Mouse (Mus musculus): ENCODE data around the gene Grk2. TPM values are rescaled to one million over a fixed set of nuclear protein-coding genes. Genes with fewer than 3 reads are reported as not detected.
A peak's percentile ranks its signal among the peaks of the same experiment; 100 is the strongest.

The Grk2 gene
- polyA plus RNA-seq, 1 experiment from 2014 or later = 26.2 TPM

DNA sequence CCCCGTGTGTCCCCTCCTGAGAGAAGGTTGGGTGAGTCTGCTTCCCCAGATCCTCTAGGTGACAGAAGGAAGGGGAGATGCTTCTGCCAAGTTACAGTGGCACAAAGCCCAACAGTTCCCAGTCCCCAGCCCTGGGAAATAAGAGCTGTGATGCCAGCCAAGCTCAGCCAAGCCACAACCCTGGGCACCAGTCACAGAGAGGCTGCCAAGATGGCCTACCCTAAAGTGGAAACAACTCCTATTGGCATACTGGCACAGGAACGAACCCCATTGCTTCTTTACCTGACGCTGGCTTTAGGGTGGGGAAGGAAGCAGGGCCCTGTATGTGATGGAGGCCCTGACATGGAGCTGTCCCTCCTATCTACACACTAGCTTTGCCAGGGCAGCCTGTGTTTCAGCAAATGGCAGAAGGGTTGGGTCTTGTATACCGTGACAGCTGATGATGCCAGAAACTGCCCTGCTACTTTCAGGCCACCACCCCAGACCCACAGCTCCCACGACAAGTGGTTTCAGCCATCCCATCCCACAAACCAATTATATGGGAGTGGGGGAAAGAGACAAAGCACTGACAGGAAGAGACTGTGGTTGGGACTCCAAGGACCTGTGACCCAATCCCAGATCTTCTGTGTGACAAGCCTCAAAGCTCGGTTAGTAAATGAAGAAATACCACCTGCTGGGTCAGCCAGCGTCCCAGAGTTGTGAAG is 2.9 kb downstream of the Grk2 start:
- Histone ChIP-seq H3K4me3 (replicated peaks) (peak overlapping the region; percentile 92; the same call in 1 of the 2 replicates), H3K4me2 (peak overlapping the region; percentile 80), H3K36me3 (no peaks in the 10 kb centered on the region), H3K27me3 (replicated peaks) (no peaks in the 10 kb centered on the region), H3K9me3 (replicated peaks) (no peaks in the 10 kb centered on the region), H3K27ac (replicated peaks) (peak overlapping the region; percentile 85), H3K4me1 (peaks cover 79% of the 10 kb centered on the region), H3K9ac (replicated peaks) (peak overlapping the region; percentile 45)
- no peak for ATAC-seq (ENCODE audit: low FRiP score)
- 68% methylated on average over 7 of the region's 7 CpGs for WGBS

DNA sequence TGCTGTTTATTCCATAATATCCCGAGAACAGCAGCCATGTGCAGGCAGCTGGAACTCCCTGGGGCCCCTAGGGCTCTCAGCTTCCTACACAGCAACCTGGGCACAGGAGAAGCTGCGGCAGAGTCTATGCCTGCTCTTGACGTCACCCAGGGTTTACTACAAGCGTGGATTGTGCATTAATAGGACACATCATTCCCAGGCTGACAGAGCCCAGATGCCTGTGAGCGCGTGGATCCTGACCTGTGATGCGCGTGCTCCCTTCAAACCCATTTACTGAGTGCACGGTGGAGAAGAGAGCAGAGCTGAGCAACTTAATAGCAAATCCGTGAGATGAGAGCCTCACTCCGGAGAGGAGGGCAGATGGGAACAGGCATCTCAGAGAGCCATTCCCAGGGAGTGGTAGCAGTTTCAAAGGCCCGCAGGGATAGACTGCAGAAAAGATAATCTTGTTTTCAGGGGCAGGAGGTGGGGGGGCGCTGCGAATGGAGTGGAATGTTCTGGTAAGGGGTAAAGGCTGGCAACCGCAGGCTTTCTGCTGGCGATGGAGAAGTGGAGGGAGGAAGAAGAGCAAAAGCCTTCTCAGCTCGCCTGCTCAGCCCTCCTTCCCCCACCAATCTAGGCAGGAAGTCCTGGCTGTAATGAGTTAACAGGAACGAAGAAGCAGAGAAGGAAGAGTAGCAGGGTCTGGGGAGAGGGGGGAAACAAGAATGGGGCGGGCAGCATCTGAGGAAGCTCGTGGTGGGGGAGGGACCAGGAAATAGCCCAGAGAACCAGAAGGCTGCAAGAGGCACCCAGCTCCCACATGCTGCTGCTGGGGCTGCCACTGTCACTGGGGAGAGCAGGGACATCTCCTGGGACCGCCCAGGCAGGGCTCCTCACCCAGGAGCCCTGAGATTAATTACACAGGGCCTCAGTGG is 4.0 kb downstream of the Grk2 start:
- peaks cover 75% of the 10 kb centered on the region for H3K4me1 ChIP-seq
- peak overlapping the region; percentile 85 for H3K27ac ChIP-seq (replicated peaks)
- peak overlapping the region; percentile 80 for H3K4me2 ChIP-seq
- no peaks in the 10 kb centered on the region for H3K9me3 ChIP-seq (replicated peaks)
- WGBS = 21% methylated on average over 21 of the region's 21 CpGs
- H3K36me3 ChIP-seq = no peaks in the 10 kb centered on the region
- H3K9ac ChIP-seq (replicated peaks) = peak overlapping the region; percentile 45
- H3K27me3 ChIP-seq (replicated peaks) = no peaks in the 10 kb centered on the region
- peak; percentile 19 for ATAC-seq (ENCODE audit: low FRiP score)
- peak overlapping the region; percentile 92 for H3K4me3 ChIP-seq (replicated peaks)

DNA sequence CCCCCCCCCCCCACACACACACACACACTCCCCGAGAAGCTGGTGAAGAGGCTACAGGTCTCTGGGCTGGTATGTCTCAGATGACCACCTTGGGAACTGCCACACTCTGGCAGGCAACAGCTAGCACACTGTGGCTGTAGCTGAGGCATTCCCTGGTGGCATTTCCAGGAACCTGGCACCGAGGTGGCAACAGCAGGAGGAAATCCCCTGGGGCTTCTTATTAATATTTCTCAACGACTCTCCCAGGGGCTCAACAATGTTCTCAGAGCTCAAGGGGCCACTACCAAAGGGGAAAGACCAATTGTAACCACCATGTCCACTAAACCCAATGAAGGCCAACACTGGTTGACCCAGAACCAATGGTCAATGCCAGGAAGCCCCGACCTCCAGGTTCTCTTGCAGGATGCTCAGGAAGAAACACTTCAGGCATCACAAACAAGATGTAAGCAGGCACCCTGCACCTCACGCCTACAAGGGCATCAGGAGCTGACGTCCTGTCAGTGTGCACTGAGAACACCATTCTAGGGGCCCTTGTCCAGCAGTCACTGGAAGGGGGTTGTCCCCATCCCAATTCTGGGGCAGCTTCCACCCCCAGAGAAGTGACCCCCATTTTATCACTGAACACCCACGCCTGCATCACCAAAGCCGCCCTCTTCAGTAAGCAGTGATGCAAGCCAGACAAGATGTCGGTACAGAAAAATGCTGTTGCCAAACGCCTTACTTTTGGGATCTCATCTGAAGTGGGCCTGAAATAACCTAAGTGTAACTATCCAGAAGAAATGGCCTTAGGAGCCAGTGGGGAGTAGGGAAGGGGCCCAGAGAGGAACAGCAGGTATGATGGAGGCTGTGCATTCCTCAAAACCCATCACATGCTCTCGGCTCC is 4.9 kb downstream of the Grk2 start:
- ATAC-seq (ENCODE audit: low FRiP score) = no peak
- peak overlapping the region; percentile 45 for H3K9ac ChIP-seq (replicated peaks)
- H3K4me3 ChIP-seq (replicated peaks) = peak overlapping the region; percentile 92
- peak overlapping the region; percentile 85 for H3K27ac ChIP-seq (replicated peaks)
- H3K36me3 ChIP-seq = no peaks in the 10 kb centered on the region
- WGBS = 57% methylated on average over 11 of the region's 11 CpGs
- H3K4me2 ChIP-seq = peak overlapping the region; percentile 80
- H3K9me3 ChIP-seq (replicated peaks) = no peaks in the 10 kb centered on the region
- peaks cover 67% of the 10 kb centered on the region for H3K4me1 ChIP-seq
- H3K27me3 ChIP-seq (replicated peaks) = no peaks in the 10 kb centered on the region

DNA sequence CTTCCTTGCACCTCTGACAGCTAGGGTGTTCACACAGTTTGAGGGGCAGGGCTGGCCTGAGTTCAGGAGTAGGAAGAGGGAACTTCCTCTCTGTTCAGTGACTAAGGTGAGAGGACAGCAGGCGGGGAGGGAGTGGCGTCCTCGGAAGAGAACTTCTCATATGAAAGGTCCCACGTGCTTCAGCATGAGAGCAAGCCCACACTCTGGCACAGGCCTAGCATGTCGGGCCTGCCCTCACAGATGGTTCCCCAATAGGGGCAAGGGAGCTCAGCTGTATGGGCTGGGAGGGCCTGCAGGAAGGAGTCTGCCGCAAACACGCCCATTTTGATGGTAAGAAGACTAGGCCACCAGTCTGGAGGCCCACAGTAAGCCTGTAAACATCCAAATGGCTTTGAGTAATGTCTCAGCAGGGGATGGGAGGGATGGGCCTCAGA is 5.7 kb downstream of the Grk2 start:
- 0 out of 2 replicates have a peak overlapping the region, but pooled peaks have one; percentile 11 for H3K4me2 ChIP-seq
- peaks cover 65% of the 10 kb centered on the region for H3K4me1 ChIP-seq
- no peak for ATAC-seq (ENCODE audit: low FRiP score)
- no peaks in the 10 kb centered on the region for H3K27me3 ChIP-seq (replicated peaks)
- H3K4me3 ChIP-seq (replicated peaks) = no peak overlapping the region
- 31% methylated on average over 7 of the region's 7 CpGs for WGBS
- peak overlapping the region; percentile 85 for H3K27ac ChIP-seq (replicated peaks)
- no peaks in the 10 kb centered on the region for H3K36me3 ChIP-seq
- no peak overlapping the region for H3K9ac ChIP-seq (replicated peaks)
- no peaks in the 10 kb centered on the region for H3K9me3 ChIP-seq (replicated peaks)

DNA sequence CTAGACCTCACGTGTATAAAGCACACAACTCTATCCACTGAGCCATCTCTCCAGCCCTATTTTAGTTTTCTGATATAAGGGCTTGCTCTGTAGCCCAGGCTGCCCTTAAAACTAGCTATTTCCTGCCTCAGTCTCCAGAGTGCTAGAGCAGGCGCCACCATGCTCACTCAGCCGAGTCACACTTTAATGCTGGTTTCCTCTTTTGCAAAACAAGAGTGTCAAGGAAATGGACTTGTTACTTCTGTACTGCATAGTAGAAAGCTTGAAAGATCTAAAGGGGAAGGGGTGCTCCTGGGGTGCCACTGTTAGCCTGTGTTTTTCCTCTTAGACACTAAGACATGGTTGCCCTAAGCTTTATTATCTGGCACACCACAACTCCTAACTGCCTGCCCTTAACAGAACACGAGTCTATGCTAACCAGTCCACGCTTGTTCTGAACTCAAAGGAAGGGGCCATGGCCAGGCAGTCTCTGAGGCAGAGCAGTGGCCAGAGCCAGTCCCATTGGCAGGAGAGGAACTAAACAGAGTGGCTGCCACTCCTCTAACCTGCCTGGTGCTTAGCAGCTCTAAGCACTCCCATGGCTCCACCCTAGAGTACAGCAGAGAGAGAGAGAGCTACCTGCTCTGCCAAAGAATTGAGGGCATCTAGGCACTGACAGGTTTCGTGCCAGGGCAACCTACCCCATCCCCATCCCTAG is 6.3 kb downstream of the Grk2 start:
- H3K36me3 ChIP-seq = no peaks in the 10 kb centered on the region
- H3K27ac ChIP-seq (replicated peaks) = peak overlapping the region; percentile 85
- H3K9ac ChIP-seq (replicated peaks) = no peak overlapping the region
- H3K4me3 ChIP-seq (replicated peaks) = no peak overlapping the region
- H3K4me2 ChIP-seq = peak overlapping the region; percentile 11; the same call in 1 of the 2 replicates
- ATAC-seq (ENCODE audit: low FRiP score) = no peak
- no peaks in the 10 kb centered on the region for H3K27me3 ChIP-seq (replicated peaks)
- 80% methylated on average over 6 of the region's 6 CpGs for WGBS
- peaks cover 60% of the 10 kb centered on the region for H3K4me1 ChIP-seq
- H3K9me3 ChIP-seq (replicated peaks) = no peaks in the 10 kb centered on the region

DNA sequence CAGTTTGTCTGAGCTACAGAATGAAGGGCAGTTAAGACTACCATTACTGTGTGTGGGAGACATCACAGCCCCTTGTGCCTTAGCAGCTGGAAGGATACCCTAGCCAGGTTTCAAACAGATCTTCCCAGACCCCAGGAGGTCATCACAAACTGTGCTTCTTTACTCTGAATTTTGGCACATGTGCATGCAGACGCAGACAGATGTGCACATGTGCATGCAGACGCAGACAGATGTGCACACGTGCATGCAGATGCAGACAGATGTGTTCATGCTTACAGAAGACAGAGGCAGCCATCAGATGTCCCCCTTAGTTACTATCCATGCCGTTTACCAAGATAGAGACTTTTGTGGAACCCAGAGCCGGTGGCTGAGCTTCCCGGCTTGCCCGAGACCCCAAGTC is 6.9 kb downstream of the Grk2 start:
- WGBS = 86% methylated on average over 7 of the region's 7 CpGs
- H3K9me3 ChIP-seq (replicated peaks) = no peaks in the 10 kb centered on the region
- no peak overlapping the region for H3K27ac ChIP-seq (replicated peaks)
- no peak overlapping the region for H3K4me2 ChIP-seq
- no peak overlapping the region for H3K4me3 ChIP-seq (replicated peaks)
- no peak for ATAC-seq (ENCODE audit: low FRiP score)
- no peak overlapping the region for H3K9ac ChIP-seq (replicated peaks)
- H3K36me3 ChIP-seq = no peaks in the 10 kb centered on the region
- H3K27me3 ChIP-seq (replicated peaks) = no peaks in the 10 kb centered on the region
- peaks cover 60% of the 10 kb centered on the region for H3K4me1 ChIP-seq

DNA sequence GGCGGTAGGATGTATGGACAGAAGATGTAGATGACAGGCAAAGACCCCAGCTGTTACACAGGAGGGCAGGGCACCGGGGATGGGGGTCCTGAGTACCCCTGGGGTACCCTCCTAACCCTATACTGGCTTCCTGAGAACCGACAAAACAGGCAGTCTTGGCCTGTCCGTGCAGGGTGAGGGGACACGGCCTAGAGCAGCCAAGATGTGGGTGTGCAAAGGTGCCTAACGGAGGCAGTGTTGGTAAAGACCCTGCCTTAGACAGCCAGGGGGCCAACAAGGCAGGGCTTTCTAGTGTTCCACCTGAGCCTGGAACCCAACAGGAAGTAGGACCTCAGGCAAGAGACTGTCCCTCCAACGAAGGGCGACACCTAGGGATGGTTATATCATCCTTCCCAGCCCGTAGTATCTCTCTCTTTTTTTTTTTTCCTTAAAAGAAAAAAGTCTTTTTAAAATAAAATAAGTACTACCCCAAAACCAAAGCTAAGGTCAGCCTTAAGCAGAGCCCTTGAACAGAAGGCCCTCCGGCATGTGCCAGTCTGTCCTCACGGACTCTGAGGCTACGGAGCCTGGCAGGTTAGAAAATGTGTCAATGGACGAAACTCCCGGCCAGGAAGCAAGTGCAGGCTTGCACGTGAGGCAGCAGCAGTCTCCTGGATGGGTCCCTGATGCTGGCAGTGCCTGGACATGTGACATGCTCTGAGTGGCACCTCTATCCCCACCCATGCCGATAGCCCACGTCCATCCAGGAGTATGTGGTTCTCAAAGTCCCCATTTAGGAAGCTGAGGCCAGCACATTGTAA is 7.5 kb downstream of the Grk2 start:
- H3K36me3 ChIP-seq = 0 out of 2 replicates have a peak, but pooled peaks cover 3% of the 10 kb centered on the region
- peaks cover 56% of the 10 kb centered on the region for H3K4me1 ChIP-seq
- WGBS = 90% methylated on average over 17 of the region's 17 CpGs

DNA sequence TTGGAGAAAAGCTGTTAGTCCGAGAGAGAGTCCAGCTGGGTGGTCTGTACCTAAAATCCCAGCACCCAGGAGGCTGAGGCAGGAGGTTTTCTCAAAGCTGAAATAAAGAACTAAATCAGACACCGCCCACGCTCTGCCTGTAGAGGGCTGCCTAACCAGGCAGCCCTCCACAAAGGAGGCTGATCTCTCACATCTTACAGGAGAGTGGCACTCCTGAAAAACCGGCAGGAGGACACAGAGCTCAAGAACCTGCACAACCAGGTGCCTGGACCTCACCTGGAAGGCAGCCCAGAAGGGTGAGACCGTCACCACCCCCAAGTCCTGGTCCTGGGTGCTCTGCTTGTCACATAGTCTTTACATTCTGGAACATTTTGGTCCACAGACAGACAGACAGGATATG is 8.2 kb downstream of the Grk2 start:
- no peaks in the 10 kb centered on the region for H3K9me3 ChIP-seq (replicated peaks)
- WGBS = 91% methylated on average over 5 of the region's 5 CpGs
- H3K4me3 ChIP-seq (replicated peaks) = no peak overlapping the region
- no peak overlapping the region for H3K9ac ChIP-seq (replicated peaks)
- peaks cover 49% of the 10 kb centered on the region for H3K4me1 ChIP-seq
- no peaks in the 10 kb centered on the region for H3K27me3 ChIP-seq (replicated peaks)
- ATAC-seq (ENCODE audit: low FRiP score) = no peak
- no peak overlapping the region for H3K4me2 ChIP-seq
- no peak overlapping the region for H3K27ac ChIP-seq (replicated peaks)
- peaks cover 8% of the 10 kb centered on the region; the same call in 1 of the 2 replicates for H3K36me3 ChIP-seq

More for the DNA sequence above, 7.5 kb downstream of the Grk2 start:
- Histone ChIP-seq H3K4me2 (no peak overlapping the region), H3K9me3 (replicated peaks) (no peaks in the 10 kb centered on the region), H3K4me3 (replicated peaks) (no peak overlapping the region), H3K27me3 (replicated peaks) (no peaks in the 10 kb centered on the region), H3K9ac (replicated peaks) (no peak overlapping the region), H3K27ac (replicated peaks) (no peak overlapping the region)
- no peak for ATAC-seq (ENCODE audit: low FRiP score)

DNA sequence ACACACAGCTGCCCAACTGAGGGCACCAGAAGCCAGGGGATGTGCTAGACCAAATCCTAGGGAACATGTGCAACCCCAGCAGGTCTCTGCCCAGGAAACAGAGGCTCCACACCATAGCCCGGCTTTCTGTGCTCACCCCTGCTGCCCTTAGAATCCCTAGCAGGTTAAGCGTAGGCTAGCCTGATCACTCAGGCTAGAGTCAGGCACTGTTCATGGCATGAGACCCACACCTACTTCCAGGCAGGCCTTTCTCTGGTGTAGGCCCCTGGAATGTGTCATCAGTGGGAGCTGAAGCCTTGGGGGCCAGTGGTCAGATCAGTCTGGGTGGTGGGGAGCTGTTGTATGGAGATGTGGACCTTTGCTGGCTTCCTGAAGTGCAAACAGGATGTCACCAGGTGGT is 9.4 kb downstream of the Grk2 start:
- 85% methylated on average over 2 of the region's 2 CpGs for WGBS
- H3K4me3 ChIP-seq (replicated peaks) = no peak overlapping the region
- H3K9ac ChIP-seq (replicated peaks) = 0 out of 2 replicates have a peak overlapping the region, but pooled peaks have one; percentile 1
- peaks cover 21% of the 10 kb centered on the region for H3K36me3 ChIP-seq
- no peak overlapping the region for H3K4me2 ChIP-seq
- no peaks in the 10 kb centered on the region for H3K9me3 ChIP-seq (replicated peaks)
- H3K27me3 ChIP-seq (replicated peaks) = no peaks in the 10 kb centered on the region
- H3K27ac ChIP-seq (replicated peaks) = no peak overlapping the region
- peaks cover 37% of the 10 kb centered on the region for H3K4me1 ChIP-seq
- no peak for ATAC-seq (ENCODE audit: low FRiP score)

DNA sequence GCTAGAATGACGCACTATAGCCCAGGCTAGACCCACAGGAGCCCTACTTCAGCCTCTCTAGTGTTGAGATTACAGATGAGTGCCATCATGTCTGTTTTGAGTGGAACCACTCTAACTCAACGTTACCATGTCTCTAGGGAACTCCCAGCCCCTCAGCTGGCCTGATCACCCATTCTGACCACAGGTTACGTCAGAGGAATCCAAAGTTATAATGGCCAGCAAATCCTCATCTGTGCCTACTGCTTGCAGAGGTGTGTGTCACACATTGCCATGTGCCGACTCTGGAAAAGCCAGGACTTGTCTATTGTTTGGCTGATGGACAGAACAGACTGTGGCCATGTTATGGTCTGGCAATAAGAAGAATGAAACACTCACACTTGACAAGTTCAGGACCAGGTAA is 10.6 kb downstream of the Grk2 start:
- ATAC-seq (ENCODE audit: low FRiP score) = no peak
- WGBS = 88% methylated on average over 4 of the region's 4 CpGs
- peaks cover 33% of the 10 kb centered on the region for H3K36me3 ChIP-seq

More for the DNA sequence above, 10.6 kb downstream of the Grk2 start:
- H3K4me2 ChIP-seq = no peak overlapping the region
- no peak overlapping the region for H3K4me3 ChIP-seq (replicated peaks)
- no peak overlapping the region for H3K27ac ChIP-seq (replicated peaks)
- no peaks in the 10 kb centered on the region for H3K9me3 ChIP-seq (replicated peaks)
- no peak overlapping the region for H3K9ac ChIP-seq (replicated peaks)
- peaks cover 24% of the 10 kb centered on the region for H3K4me1 ChIP-seq
- H3K27me3 ChIP-seq (replicated peaks) = no peaks in the 10 kb centered on the region
